Mouse (Mus musculus): Measurements from ENCODE around the gene Carmil1. TPM values are rescaled to one million over a fixed set of nuclear protein-coding genes. Genes with fewer than 3 reads are reported as not detected.
"Not testable (repeated sequence)": the region's sequence is repeated elsewhere in the genome, so short reads cannot be mapped to it uniquely, and the experiment has no call there.

The Carmil1 gene
- total RNA-seq, 2 experiments from 2014 or later: 2.9 to 3.8 TPM

DNA sequence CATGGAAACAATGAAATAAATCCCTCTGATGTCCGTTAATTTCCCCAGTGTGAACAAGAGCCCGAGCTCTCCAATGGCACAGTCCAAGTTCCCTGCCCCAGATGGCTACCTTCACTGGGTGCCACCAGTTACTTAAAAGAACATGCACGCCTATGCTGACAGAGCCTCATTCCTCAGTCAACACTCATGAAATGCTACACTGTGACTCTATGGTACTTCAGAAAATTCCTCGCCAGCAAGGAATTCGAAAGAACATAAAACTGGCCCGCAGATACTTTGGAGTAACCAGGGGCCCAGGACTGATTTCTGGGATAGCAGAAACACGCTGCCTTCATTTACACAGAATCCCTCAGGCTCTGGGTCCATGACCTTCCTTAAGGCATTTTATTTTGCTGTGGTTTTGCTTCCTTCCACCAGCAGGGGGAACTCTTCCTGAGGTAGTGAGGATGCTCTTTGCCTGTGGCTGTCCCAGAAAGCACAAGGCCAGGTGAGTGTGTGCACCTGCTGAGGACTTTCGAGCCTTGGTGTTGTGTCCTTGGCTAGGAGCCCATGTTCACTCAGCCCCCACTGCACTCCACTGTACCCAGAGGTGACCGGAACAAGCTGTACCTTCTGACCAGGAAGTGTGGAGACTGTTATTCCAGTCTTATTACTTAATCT is 167.8 kb downstream of the Carmil1 start:
- no peak for DNase-seq
- intact Hi-C loops (cut with DNase I; ENCODE audit: low total_unique reads): loop anchor here (5.0 kb wide), 1 partner anchor 164 kb away; no protein-coding TSS in a partner anchor

GRCm38 (mm10) chr13:24110329-24110728 is 170.3 kb downstream of the Carmil1 start:
- DNase-seq: no peak
- intact Hi-C loops (cut with DNase I; ENCODE audit: low total_unique reads): loop anchor here (5.0 kb wide), 1 partner anchor 167 kb away; no protein-coding TSS in a partner anchor

DNA sequence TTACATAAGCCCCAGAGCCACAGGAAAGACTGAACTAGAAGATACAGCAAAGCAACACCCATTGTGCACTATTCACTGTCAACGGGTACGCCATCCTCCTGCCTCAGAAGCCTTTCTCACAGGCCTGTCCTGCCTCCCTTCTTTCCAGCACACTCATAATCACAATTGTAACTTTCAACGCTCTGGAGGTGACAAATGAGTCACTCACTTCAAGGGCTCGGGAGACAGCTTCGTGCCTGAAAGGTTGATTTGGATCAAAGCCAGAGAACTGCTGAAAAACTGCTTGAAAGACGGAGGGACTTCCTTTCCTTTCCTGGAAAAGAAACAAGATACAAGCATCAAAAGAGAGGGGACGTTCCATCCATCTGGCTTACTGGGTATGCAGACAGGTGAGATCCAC is 172.3 kb downstream of the Carmil1 start:
- no peak for DNase-seq
- intact Hi-C loops (cut with DNase I; ENCODE audit: low total_unique reads): no loop called here

GRCm38 (mm10) chr13:24107058-24107457 is 173.5 kb downstream of the Carmil1 start:
- intact Hi-C loops (cut with DNase I; ENCODE audit: low total_unique reads): no loop called here
- DNase-seq: no peak

DNA sequence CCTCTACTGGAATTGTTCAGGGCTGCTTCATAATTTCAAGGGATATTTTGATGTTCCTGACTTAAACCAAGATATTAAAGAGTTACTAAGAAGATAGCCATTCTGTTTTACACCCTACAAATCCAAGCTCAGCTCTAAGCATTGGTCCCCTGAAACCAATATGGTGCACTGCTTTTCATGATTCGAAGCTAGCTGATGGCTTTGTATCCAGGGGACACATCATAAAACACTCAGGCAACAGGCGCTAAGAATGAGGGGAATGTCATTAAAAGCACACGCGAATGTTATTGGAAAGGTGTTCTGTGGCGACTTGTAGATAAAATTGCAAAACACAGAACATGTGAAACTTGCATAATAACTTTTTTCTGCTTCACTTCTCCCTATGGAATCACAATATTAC is 174.8 kb downstream of the Carmil1 start:
- no peak for DNase-seq
- intact Hi-C loops (cut with DNase I; ENCODE audit: low total_unique reads): no loop called here

- no peak for DNase-seq
- intact Hi-C loops (cut with DNase I; ENCODE audit: low total_unique reads): no loop called here
Measured at GRCm38 (mm10) chr13:24105340-24105669, 175.3 kb downstream of the Carmil1 start.

- DNase-seq; intact Hi-C loops (cut with DNase I; ENCODE audit: low total_unique reads): not testable (repeated sequence)
Measured at GRCm38 (mm10) chr13:24104611-24105339, 175.8 kb downstream of the Carmil1 start.

DNA sequence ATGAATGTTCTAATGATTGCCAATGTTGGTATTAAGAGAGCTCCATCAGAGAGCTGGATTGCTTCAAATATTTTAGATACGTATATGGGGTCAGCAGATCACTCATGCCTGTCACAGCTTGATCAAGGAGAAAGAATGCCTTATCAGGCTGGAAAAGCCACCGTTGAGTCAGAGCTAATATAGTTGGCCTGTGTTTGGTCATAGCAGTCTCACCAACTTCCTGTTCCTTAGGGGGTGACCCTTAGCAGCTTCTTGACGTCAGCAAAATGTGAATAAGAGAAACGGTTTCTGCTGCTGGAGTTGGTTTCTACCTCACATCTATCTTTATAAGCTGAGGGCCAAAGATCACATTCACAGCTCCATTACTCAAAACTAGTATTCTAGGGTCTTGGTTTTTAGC is 176.6 kb downstream of the Carmil1 start:
- intact Hi-C loops (cut with DNase I; ENCODE audit: low total_unique reads): no loop called here
- DNase-seq: no peak

GRCm38 (mm10) chr13:24103152-24103551 is 177.4 kb downstream of the Carmil1 start:
- no peak for DNase-seq
- intact Hi-C loops (cut with DNase I; ENCODE audit: low total_unique reads): no loop called here

DNA sequence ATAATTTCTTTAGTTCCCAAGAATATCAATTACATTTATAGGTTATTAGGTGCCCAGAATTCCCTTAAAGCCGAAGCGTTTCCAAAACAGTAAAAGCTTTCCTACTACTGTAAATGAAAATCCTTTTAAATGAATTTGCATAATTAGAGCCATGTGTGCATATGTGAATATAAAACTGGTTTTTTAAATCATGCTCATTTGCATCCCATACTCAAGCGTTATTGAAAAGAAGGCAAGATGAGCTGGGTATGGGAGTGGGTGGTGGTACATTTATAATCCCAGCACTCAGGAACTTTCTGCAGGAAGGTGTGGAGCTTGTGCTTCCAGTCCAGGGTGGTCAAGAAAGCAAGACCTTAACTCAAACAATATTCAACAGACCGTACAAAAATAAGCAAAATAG is 178.3 kb downstream of the Carmil1 start:
- no peak for DNase-seq
- intact Hi-C loops (cut with DNase I; ENCODE audit: low total_unique reads): no loop called here

- no peak for DNase-seq
- intact Hi-C loops (cut with DNase I; ENCODE audit: low total_unique reads): no loop called here
Measured at GRCm38 (mm10) chr13:24101157-24102130, 179.2 kb downstream of the Carmil1 start.

GRCm38 (mm10) chr13:24100516-24101094 is 180.0 kb downstream of the Carmil1 start:
- intact Hi-C loops (cut with DNase I; ENCODE audit: low total_unique reads): no loop called here

DNA sequence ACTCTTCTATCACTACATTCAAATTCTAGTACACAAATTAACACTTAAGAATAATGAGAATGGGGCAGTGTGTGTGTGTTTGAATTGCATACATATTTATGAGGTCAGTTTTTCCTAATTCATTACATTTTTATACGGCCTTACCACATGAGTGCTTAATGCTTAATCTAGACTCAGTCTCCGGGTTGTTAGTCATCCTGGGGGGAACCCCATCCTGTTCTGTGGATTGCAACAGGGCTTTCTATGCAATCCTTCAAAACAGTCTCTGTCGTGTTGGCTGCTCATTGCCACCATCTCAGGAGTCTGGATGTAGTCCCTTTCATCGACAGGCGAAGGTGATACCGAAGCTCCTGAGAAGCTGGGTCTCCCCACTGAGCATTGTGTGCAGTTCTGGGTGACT is 184.0 kb downstream of the Carmil1 start:
- DNase-seq: no peak
- intact Hi-C loops (cut with DNase I; ENCODE audit: low total_unique reads): no loop called here

More at GRCm38 (mm10) chr13:24100516-24101094, 180.0 kb downstream of the Carmil1 start:
- no peak for DNase-seq

- DNase-seq: no peak
- intact Hi-C loops (cut with DNase I; ENCODE audit: low total_unique reads): no loop called here
Measured at GRCm38 (mm10) chr13:24094825-24095547, 185.6 kb downstream of the Carmil1 start.

DNA sequence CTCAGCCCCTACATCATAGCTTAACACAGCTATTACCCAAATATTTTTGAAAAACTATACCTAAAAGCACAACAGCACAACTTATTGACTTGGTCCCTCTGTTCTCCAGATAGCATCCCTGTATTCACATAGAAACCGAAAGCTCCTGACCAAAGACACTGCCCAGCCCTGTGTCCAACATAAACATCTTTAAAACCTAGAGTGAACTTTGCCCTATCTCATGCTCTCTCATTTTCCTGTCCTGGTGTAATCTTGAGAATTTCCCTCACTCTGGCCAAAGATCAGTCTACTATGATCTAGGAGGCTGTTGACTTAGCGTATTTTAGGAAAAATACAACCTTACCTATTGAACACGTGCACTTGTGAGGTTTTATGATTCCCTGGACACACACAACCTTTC is 187.5 kb downstream of the Carmil1 start:
- intact Hi-C loops (cut with DNase I; ENCODE audit: low total_unique reads): no loop called here
- no peak for DNase-seq

DNA sequence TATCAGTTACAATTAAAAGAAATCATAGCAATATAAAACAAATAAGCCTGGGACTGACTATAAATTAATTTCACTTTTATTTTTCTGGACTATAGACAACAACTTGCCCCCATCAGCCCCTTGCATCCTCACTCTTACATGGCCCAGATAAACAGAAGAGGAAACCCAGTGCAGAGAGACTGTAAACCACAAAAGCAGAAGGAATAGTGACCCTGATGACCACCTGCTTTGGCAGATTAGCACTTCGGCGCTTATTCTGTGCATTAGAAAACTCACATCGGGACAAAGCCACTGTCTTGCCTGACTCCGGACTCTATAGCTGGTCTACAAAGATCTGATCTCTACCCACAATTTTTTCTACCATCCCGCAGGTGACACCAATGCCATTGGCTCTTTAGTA is 188.5 kb downstream of the Carmil1 start:
- DNase-seq: no peak
- intact Hi-C loops (cut with DNase I; ENCODE audit: low total_unique reads): no loop called here

DNA sequence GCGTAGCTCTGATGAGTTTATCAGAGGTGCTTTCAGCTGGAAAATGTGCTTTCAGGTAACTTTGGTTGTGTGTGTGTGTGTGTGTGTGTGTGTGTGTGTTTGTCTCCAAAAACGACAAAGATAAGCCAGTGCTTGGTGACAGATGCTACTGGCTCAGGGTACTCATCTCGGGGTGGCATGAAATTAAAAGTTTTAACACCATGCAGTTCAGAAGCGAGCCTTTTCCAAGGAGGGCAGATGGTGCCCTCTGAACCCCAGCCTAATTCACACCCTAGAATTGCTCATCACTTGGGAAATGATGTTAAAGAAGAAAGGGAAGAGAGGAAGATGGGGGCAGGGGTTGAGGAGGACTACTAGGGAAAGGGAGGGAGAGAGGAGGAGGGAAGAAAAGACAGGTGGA is 198.4 kb downstream of the Carmil1 start:
- intact Hi-C loops (cut with DNase I; ENCODE audit: low total_unique reads): no loop called here
- no peak for DNase-seq

GRCm38 (mm10) chr13:24081698-24082097 is 198.9 kb downstream of the Carmil1 start:
- no peak for DNase-seq
- intact Hi-C loops (cut with DNase I; ENCODE audit: low total_unique reads): no loop called here

GRCm38 (mm10) chr13:24072588-24072987 is 208.0 kb downstream of the Carmil1 start:
- intact Hi-C loops (cut with DNase I; ENCODE audit: low total_unique reads): no loop called here
- DNase-seq: no peak
